Mouse (Mus musculus) forebrain, embryonic 13.5 days (tissue): ENCODE results near the gene Izumo1r. TPM values are rescaled to one million over a fixed set of nuclear protein-coding genes. Genes with fewer than 3 reads are reported as not detected.

Experiments
- ATAC-seq: fragments of 200-750 bp; cut with Nextera tagmentation; 2 replicates; pipeline ENCODE4 v1.8.0; 2017
- H3K27ac ChIP-seq: fragments of 300-500 bp; sonication (generic); 2 replicates; pipeline ENCODE4 v1.5.1; 2015; ENCODE audit warnings: inconsistent platforms, mild to moderate bottlenecking, moderate library complexity
- H3K27me3 ChIP-seq: fragments of 300-500 bp; sonication (generic); 2 replicates; pipeline ENCODE4 v1.6.1; 2015; ENCODE audit warnings: mild to moderate bottlenecking, inconsistent platforms
- H3K36me3 ChIP-seq: fragments of 300-500 bp; sonication (generic); 2 replicates; pipeline ENCODE4 v1.6.1; 2015; ENCODE audit warnings: mild to moderate bottlenecking, inconsistent platforms; ENCODE audit not compliant: poor library complexity, severe bottlenecking
- H3K4me1 ChIP-seq: fragments of 300-500 bp; sonication (generic); 2 replicates; pipeline ENCODE4 v1.6.1; 2015; ENCODE audit warnings: inconsistent platforms
- H3K4me2 ChIP-seq: fragments of 300-500 bp; sonication (generic); 2 replicates; pipeline ENCODE4 v1.6.1; 2015; ENCODE audit warnings: inconsistent platforms, mild to moderate bottlenecking, moderate library complexity
- H3K4me3 ChIP-seq: fragments of 300-500 bp; sonication (generic); 2 replicates; pipeline ENCODE4 v1.5.1; 2015; ENCODE audit warnings: mild to moderate bottlenecking, inconsistent platforms
- H3K9ac ChIP-seq: fragments of 300-500 bp; sonication (generic); 2 replicates; pipeline ENCODE4 v1.6.1; 2015; ENCODE audit warnings: mild to moderate bottlenecking, inconsistent platforms
- H3K9me3 ChIP-seq: fragments of 300-500 bp; sonication (generic); replicated peaks from 2 replicates; pipeline ENCODE4 v1.6.1; 2016; ENCODE audit warnings: inconsistent platforms
- WGBS: fragments of 180-500 bp; shearing (Covaris S2); methylation state at CpG from one replicate; pipeline ENCODE4 v1.1.7; 2015; 5-methylcytosine and 5-hydroxymethylcytosine counted together
- polyA plus RNA-seq: library from polyadenylated mRNA; unstranded; fragments of >200 nt; fragmentation: Nextera tagmentation; extraction: Ambion mirVana; gene quantifications from 2 replicates; pipeline ENCODE4 v1.2.1, GENCODE M21; 2015

The Izumo1r gene
- polyA plus RNA-seq, 1 experiment from 2014 or later = not detected

DNA sequence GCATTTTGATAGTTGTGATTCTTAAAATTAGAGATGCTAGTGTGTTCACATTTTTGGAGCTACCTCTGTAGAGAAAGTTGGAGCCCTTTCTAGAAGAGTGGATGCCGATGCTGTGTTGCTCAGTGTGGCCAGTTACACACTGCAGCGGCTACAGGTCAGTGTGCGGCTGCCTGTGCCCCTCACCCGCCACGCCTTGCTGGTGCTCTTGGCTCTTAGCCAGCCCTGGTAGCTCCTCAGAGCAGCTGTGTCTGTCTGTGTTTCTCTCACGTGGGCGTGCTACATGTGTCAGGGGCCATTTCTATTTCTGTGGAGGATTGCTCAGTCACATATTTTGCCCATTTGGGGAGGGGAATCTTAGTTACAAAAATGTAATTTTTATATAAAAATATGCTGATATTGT lies 64.2 kb downstream of the Izumo1r start:
- no peaks in the 10 kb centered on the region for H3K9me3 ChIP-seq
- H3K36me3 ChIP-seq = peaks cover 19% of the 10 kb centered on the region
- H3K27ac ChIP-seq = no peak overlapping the region
- 47% methylated on average over 7 of the region's 7 CpGs for WGBS
- H3K4me3 ChIP-seq = no peak overlapping the region
- H3K27me3 ChIP-seq = no peaks in the 10 kb centered on the region
- H3K4me2 ChIP-seq = no peak overlapping the region
- peak; percentile 70; the same call in 1 of the 2 replicates for ATAC-seq
- peaks cover 7% of the 10 kb centered on the region for H3K4me1 ChIP-seq
- no peak overlapping the region for H3K9ac ChIP-seq

Other genes with a start within 250 kb of the Izumo1r start
- gene Piwil4, start 163.2 kb downstream of the Izumo1r start, polyA plus RNA-seq = not detected in 2 replicates
- 0.62 and 0.82 TPM in 2 replicates for gene Fut4, start 151.6 kb downstream of the Izumo1r start, polyA plus RNA-seq
- 1.9 and 2.7 TPM in 2 replicates for gene 1700012B09Rik, start 132.9 kb downstream of the Izumo1r start, polyA plus RNA-seq
- 22.4 and 26.0 TPM in 2 replicates for gene Mre11a, start 119.3 kb downstream of the Izumo1r start, polyA plus RNA-seq
- 50.0 and 51.4 TPM in 2 replicates for gene Ankrd49, start 119.1 kb downstream of the Izumo1r start, polyA plus RNA-seq
- 0.45 and 0.49 TPM in 2 replicates for gene Gpr83, start 43.7 kb downstream of the Izumo1r start, polyA plus RNA-seq
- 94.1 and 101 TPM in 2 replicates for gene Panx1, start 141.5 kb upstream of the Izumo1r start, polyA plus RNA-seq
- gene Hephl1, start 208.2 kb upstream of the Izumo1r start, polyA plus RNA-seq = not detected in 2 replicates